Mouse (Mus musculus) liver, postnatal 0 days (tissue): ENCODE data around the gene Atoh7. TPM values are rescaled to one million over a fixed set of nuclear protein-coding genes. Genes with fewer than 3 reads are reported as not detected.
A peak's percentile ranks its signal among the peaks of the same experiment; 100 is the strongest.

Source experiments
- ATAC-seq: fragments of 200-750 bp; cut with Nextera tagmentation; 2 replicates; pipeline ENCODE4 v1.8.0; 2017; ENCODE audit warnings: mild to moderate bottlenecking, moderate library complexity
- DNase-seq: peaks from one replicate; pipeline ENCODE4 v3.0.0-alpha.2; 2016
- H3K27ac ChIP-seq: fragments of 300-500 bp; sonication (generic); 2 replicates; pipeline ENCODE4 v1.5.1; 2014; ENCODE audit warnings: antibody characterized with exemption, moderate library complexity, mild to moderate bottlenecking, low read depth
- H3K27me3 ChIP-seq: fragments of 300-500 bp; sonication (generic); 2 replicates; pipeline ENCODE4 v1.6.1; 2014; ENCODE audit warnings: low read length, control low read depth, mixed read lengths; ENCODE audit not compliant: insufficient read depth
- H3K36me3 ChIP-seq: fragments of 300-500 bp; sonication (generic); replicated peaks from 2 replicates; pipeline ENCODE4 v1.6.1; 2014; ENCODE audit warnings: mild to moderate bottlenecking, control low read depth, low read length, moderate library complexity, mixed read lengths; ENCODE audit not compliant: insufficient read depth
- H3K4me1 ChIP-seq: fragments of 300-500 bp; sonication (generic); 2 replicates; pipeline ENCODE4 v1.6.1; 2014; ENCODE audit warnings: antibody characterized with exemption, mild to moderate bottlenecking, control low read depth; ENCODE audit not compliant: insufficient read depth
- H3K4me2 ChIP-seq: fragments of 300-500 bp; sonication (generic); 2 replicates; pipeline ENCODE4 v1.6.1; 2014; ENCODE audit warnings: low read depth, mild to moderate bottlenecking, low read length, moderate library complexity, mixed read lengths
- H3K4me3 ChIP-seq: fragments of 300-500 bp; sonication (generic); 2 replicates; pipeline ENCODE4 v1.5.1; 2014; ENCODE audit warnings: low read depth, low read length
- H3K9ac ChIP-seq: fragments of 300-500 bp; sonication (generic); replicated peaks from 2 replicates; pipeline ENCODE4 v1.6.1; 2014; ENCODE audit warnings: mild to moderate bottlenecking, moderate library complexity
- H3K9me3 ChIP-seq: fragments of 300-500 bp; sonication (generic); 2 replicates; pipeline ENCODE4 v1.6.1; 2016; ENCODE audit warnings: mild to moderate bottlenecking, control low read depth, low read length, mixed read lengths
- CTCF ChIP-seq: sonication (generic); IDR thresholded peaks from 2 replicates; pipeline ENCODE4 v1.5.1; 2016; ENCODE audit warnings: antibody characterized with exemption, low read depth
- EP300 ChIP-seq: IDR thresholded peaks from 2 replicates; pipeline ENCODE4 v1.6.1; 2016; ENCODE audit warnings: antibody characterized with exemption, low read depth, mild to moderate bottlenecking
- WGBS: fragments of 180-500 bp; shearing (Covaris S2); extraction: QIAGEN DNeasy Blood & Tissue Kit; methylation state at CpG from one replicate; pipeline ENCODE4 v1.1.7; 2014; ENCODE audit not compliant: insufficient replicate concordance; 5-methylcytosine and 5-hydroxymethylcytosine counted together
- polyA plus RNA-seq: library from polyadenylated mRNA; unstranded; fragments of >200 nt; fragmentation: Nextera tagmentation; extraction: Ambion mirVana; gene quantifications from 2 replicates; pipeline ENCODE4 v1.2.1, GENCODE M21; 2015

Gene Atoh7
- polyA plus RNA-seq, 1 experiment from 2014 or later = 0.61 TPM

- no peak for ATAC-seq
- no peak for DNase-seq
- Histone ChIP-seq H3K4me1 (no peaks in the 10 kb centered on the region), H3K4me3 (no peak overlapping the region), H3K9ac (no peak overlapping the region), H3K36me3 (no peaks in the 10 kb centered on the region), H3K27ac (no peak overlapping the region), H3K4me2 (no peak overlapping the region), H3K27me3 (no peaks in the 10 kb centered on the region), H3K9me3 (no peaks in the 10 kb centered on the region)
- WGBS = 48% methylated on average over 24 of the region's 24 CpGs
- TF ChIP-seq CTCF = no peak
- no peak for TF ChIP-seq EP300
These were observed 42.3 kb upstream of the Atoh7 start for GRCm38 (mm10) chr10:63056966-63057750.

GRCm38 (mm10) chr10:63059862-63060261, 39.6 kb upstream of the Atoh7 start, which contains the start of gene Pbld1:
TSS of gene Pbld1 (plus strand) at chr10:63060162.
- Histone ChIP-seq H3K27me3 (no peaks in the 10 kb centered on the region), H3K36me3 (no peaks in the 10 kb centered on the region), H3K4me3 (no peak within 1 kb of the TSS), H3K9ac (no peak within 1 kb of the TSS; the same call in 1 of the 2 replicates), H3K4me2 (peak within 1 kb of the TSS; percentile 64), H3K4me1 (no peaks in the 10 kb centered on the region), H3K27ac (peak within 1 kb of the TSS; percentile 80), H3K9me3 (no peaks in the 10 kb centered on the region)
- TF ChIP-seq CTCF (no peak), EP300 (no peak)
- ATAC-seq = no peak
- no peak for DNase-seq
- 66% methylated on average over 2 of the region's 2 CpGs for WGBS

- ATAC-seq = peak; percentile 79
- H3K4me1 ChIP-seq = no peaks in the 10 kb centered on the region
- H3K36me3 ChIP-seq = no peaks in the 10 kb centered on the region
- no peak overlapping the region; the same call in 1 of the 2 replicates for H3K9ac ChIP-seq
- no peaks in the 10 kb centered on the region for H3K9me3 ChIP-seq
- TF ChIP-seq CTCF = no peak
- peak; percentile 46 for TF ChIP-seq EP300
- peak overlapping the region; percentile 80 for H3K27ac ChIP-seq
- H3K27me3 ChIP-seq = no peaks in the 10 kb centered on the region
- peak overlapping the region; percentile 64; the same call in 1 of the 2 replicates for H3K4me2 ChIP-seq
- H3K4me3 ChIP-seq = no peak overlapping the region
- 51% methylated on average over 11 of the region's 11 CpGs for WGBS
- DNase-seq = peak; percentile 78
These were observed 39.0 kb upstream of the Atoh7 start for GRCm38 (mm10) chr10:63060406-63060805.

GRCm38 (mm10) chr10:63061266-63061665, 38.2 kb upstream of the Atoh7 start:
- no peaks in the 10 kb centered on the region for H3K27me3 ChIP-seq
- ATAC-seq (peak; percentile 69), DNase-seq (peak; percentile 37)
- peak overlapping the region; percentile 80 for H3K27ac ChIP-seq
- no peaks in the 10 kb centered on the region for H3K4me1 ChIP-seq
- 64% methylated on average over 12 of the region's 12 CpGs for WGBS
- peak overlapping the region; percentile 37 for H3K4me3 ChIP-seq
- H3K9ac ChIP-seq = peak overlapping the region; percentile 68
- H3K4me2 ChIP-seq = peak overlapping the region; percentile 64
- TF ChIP-seq CTCF (no peak), EP300 (peak; percentile 27; the same call in 1 of the 2 replicates)
- no peaks in the 10 kb centered on the region for H3K9me3 ChIP-seq
- no peaks in the 10 kb centered on the region; the same call in 1 of the 2 replicates for H3K36me3 ChIP-seq

- no peaks in the 10 kb centered on the region; the same call in 1 of the 2 replicates for H3K36me3 ChIP-seq
- 69% methylated on average over 5 of the region's 5 CpGs for WGBS
- H3K9me3 ChIP-seq = no peaks in the 10 kb centered on the region
- DNase-seq = peak; percentile 45
- no peak for ATAC-seq
- no peaks in the 10 kb centered on the region for H3K4me1 ChIP-seq
- no peak overlapping the region for H3K9ac ChIP-seq
- peak overlapping the region; percentile 37 for H3K4me3 ChIP-seq
- peak overlapping the region; percentile 64 for H3K4me2 ChIP-seq
- no peaks in the 10 kb centered on the region for H3K27me3 ChIP-seq
- H3K27ac ChIP-seq = peak overlapping the region; percentile 80
- TF ChIP-seq CTCF = no peak
- no peak for TF ChIP-seq EP300
These were observed 36.8 kb upstream of the Atoh7 start for GRCm38 (mm10) chr10:63062696-63063095.

GRCm38 (mm10) chr10:63063365-63063764, 36.1 kb upstream of the Atoh7 start:
- Histone ChIP-seq H3K4me1 (no peaks in the 10 kb centered on the region), H3K9ac (0 out of 2 replicates have a peak overlapping the region, but pooled peaks have one; percentile 34), H3K9me3 (no peaks in the 10 kb centered on the region), H3K27me3 (no peaks in the 10 kb centered on the region), H3K4me2 (peak overlapping the region; percentile 64), H3K4me3 (peak overlapping the region; percentile 37), H3K27ac (peak overlapping the region; percentile 29), H3K36me3 (no peaks in the 10 kb centered on the region; the same call in 1 of the 2 replicates)
- 61% methylated on average over 7 of the region's 7 CpGs for WGBS
- DNase-seq (no peak), ATAC-seq (0 out of 2 replicates have a peak, but pooled peaks have one; percentile 8)
- no peak for TF ChIP-seq CTCF
- no peak for TF ChIP-seq EP300
